Mouse (Mus musculus) right cerebral cortex, adult 18-20 months (tissue): ENCODE data around the gene Acbd3.

Experiments used
- DNase-seq: peaks from one replicate; pipeline ENCODE4 v3.0.0; 2022; ENCODE audit warnings: mixed read lengths

Acbd3 gene

GRCm38 (mm10) chr1:180762679-180763078, 36.8 kb downstream of the Acbd3 start:
- no peak for DNase-seq

GRCm38 (mm10) chr1:180763307-180763706, 37.5 kb downstream of the Acbd3 start:
- no peak for DNase-seq

DNA sequence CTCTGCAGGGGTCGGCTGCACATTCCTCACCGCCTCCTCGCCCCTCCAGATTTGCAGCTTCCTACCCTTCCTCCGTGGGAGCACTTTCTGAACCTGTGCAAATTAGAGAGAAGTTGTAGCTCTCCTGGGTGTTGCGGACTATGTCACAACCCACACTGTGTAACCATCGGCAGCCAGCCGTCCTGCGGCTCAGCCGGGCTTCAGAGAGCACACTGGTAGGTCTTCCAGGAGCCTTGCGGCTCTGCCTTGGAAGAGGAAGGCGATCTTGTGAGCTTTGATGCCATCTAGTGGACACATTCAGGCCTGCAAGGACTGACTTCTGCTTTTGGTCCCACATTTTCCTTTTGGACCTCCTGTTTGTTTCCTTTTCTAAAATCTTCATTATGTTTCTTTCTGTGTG, 38.0 kb downstream of the Acbd3 start:
- peak; percentile 84 for DNase-seq

DNA sequence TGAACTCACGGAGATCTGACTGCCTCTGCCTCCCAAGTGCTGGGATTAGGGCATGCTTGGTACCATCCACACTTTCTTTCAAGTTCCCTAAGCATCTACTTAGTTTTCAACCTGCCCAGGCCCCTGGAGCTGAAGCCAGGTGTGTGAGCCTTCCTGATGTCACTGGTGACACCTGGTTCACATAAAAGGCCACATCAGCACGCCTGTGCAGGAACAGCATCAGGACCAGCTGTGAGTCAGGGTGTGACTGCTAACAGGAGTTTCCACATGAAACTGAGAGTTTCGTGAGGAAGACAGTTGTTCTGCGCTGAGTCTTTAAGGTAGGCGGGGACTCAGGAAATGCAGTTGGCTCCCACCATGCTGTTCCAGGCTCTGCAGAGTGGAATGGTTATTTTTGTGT, 39.5 kb downstream of the Acbd3 start:
- DNase-seq: no peak

DNA sequence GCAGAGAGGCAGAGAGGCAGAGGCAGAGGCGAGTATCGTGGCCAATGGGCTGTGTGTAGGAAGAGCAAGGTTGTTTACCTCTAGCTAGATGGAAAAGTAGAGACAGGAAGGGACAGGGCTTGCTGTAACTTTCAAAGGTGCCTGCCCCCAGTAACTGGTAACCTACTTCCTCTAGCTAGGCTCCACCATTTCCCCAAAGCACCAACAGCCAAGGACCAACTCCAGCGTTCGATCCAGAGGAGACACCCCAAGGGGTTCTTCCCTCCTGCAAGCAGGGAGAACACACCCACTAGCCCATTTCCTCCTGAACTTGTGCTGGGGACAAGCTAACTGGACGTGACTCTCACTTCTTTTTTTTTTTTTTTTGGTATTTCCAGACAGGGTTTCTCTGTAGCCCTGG, 40.7 kb downstream of the Acbd3 start:
- no peak for DNase-seq

DNA sequence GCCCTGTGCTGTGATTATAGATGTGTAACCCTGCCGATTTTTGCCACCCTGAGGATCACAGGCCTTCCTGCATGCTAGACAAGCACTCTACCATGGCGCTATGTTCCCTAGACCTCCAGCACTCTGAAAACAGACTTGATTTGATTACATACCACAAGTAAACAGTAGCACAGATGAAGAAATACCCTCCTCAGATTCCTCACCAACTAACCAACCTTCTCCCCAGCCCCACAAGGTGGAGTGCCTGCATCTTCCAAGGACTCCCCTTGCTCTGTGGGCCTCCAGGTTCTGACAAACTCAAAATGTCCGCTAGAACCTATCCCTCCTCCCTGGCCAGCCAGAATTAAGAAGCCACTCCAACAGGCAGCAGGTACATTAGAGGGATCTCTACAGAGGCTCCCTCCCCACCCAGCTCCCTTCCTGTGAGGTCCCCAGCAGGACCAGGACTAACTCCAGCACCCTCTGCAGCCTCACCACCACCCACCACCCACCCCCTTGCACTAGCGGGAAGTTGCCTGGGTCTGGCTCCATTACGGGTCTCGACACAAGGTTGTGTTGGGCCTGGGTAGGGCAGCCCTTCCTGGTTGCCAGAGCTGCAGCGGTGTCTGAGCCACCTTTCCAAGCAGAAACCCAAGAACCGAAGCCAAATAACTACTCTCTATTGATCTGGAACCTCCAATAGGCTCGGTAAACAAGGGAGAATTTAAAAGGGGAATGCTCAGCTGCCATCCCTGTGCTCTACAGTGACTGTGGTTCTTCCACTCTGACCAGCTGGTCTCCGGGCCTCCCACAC, 41.9 kb downstream of the Acbd3 start:
- DNase-seq: no peak

- DNase-seq: peak; percentile 68
These were observed 42.7 kb downstream of the Acbd3 start for GRCm38 (mm10) chr1:180768334-180769168.

GRCm38 (mm10) chr1:180771306-180771705, 45.5 kb downstream of the Acbd3 start:
- no peak for DNase-seq

GRCm38 (mm10) chr1:180771722-180772121, 45.9 kb downstream of the Acbd3 start:
- DNase-seq: no peak

DNA sequence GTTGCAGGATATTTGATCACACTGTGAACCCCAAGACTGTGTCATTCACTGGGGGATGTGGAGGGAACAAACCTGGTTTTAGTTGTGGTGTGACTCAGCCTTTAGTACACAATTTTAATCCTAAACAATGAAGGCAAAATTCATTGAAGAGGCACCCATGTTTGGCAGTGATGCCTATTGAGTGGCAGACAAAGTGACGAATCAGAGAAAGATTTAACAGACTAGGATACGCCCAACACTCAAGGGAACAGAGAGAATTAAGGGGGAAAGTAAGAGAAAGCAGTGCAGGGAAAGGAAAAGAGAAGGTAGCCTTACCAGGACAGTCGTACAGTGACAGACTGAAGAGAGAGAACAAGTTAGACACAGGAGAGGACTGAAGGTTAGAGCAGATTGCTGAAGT, 46.4 kb downstream of the Acbd3 start:
- no peak for DNase-seq

DNA sequence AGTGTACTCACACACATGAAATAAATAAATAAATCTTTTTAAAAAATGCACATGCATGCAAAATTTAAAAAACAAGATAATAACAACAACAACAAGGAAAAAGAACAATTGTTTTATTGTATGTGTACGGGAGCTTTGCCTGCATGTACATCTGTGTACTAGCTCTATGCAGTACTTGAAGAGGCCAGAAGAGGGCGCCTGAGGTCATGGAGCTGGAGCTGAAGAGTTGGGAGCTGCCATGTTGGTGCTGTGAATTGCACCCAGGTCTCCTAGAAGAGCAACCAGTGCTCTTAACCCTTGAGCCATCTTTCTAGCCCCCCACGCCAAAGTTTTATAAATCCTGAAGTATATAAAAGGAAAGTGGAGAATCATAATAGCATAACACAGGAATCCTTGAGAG, 48.8 kb downstream of the Acbd3 start:
- no peak for DNase-seq

GRCm38 (mm10) chr1:180775317-180775716, 49.5 kb downstream of the Acbd3 start:
- no peak for DNase-seq

- DNase-seq: no peak
These were observed 50.1 kb downstream of the Acbd3 start for GRCm38 (mm10) chr1:180775849-180776493.

DNA sequence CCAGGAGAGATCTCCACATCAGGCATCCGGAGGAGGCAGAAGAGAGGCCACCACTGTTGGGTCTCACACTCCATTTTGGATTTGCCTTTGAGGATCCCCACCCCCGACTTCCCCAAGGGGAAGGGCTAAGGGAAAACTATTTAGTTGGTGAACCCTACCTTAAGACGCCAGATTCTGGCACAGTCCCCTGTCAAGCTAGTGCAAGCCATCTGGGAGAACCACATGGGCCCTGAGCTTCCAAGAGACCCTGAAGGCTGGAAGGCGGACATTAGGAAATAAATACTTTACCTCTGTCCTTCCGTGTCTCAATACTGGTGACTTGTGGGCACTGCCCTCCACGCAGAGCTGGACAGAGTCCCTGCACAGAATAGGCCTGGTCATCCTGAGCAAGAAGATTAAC, 50.7 kb downstream of the Acbd3 start:
- DNase-seq: no peak

GRCm38 (mm10) chr1:180777289-180777659, 51.4 kb downstream of the Acbd3 start:
- no peak for DNase-seq

- peak; percentile 83 for DNase-seq
These were observed 52.0 kb downstream of the Acbd3 start for GRCm38 (mm10) chr1:180777660-180778402.

- no peak for DNase-seq
These were observed 52.5 kb downstream of the Acbd3 start for GRCm38 (mm10) chr1:180778403-180778754.

DNA sequence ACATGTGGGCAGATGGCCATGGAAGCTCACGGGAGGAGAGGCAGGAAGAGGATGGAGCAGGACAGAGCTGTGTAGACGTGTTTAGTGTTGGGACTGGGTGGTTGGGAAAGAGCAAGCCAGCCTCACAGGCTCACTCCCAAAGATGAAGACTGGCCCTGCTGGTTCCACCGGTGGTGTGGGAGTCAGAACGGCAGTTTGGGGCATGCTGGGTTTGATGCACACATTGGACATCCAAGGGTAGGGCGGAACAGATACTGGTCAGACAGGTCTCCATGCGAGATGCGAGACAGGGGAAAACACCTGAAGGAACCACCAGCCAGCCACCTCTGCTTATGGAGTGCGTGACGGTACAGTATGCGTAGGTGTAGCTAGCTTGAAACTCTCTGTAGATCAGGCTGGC, 53.1 kb downstream of the Acbd3 start:
- no peak for DNase-seq

DNA sequence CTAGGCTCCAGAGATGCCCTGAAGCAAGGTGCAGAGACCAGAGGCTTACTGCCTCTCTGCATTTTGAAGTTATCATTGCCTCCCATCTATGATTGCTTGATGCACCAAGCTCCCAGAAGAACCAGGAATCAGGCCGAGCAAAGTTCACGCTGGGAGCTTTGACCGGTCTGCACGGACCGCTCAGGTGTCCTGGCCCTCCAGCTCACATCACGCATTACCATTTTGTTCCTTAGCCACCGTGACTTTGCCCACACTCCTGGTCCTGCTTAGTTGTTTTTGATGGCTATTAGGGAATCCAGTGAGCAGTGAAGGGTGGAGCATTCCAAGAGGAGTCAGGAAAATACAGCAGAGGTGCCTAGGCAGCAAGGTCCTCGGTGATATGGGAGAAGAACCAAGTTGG, 54.4 kb downstream of the Acbd3 start:
- DNase-seq: no peak

DNA sequence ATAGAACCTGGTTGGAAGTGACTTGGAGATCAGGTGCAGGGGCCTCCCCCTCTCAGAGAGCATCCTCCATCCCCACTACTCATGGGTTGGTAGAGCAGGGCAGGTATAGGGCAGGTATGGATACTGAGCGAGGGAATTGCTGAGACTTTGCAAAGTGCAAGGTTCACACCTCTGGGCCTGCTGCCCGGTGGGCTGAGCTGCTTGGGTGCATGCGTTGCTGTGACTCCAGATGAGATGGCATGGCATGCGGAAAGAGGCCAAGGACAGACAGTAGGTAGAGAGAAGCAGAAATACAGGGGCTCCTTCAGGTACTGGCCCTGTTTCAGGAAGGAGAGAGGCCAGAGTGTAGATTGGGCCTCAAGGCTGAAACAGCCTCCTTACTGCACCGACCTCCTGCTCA, 55.4 kb downstream of the Acbd3 start:
- no peak for DNase-seq

DNA sequence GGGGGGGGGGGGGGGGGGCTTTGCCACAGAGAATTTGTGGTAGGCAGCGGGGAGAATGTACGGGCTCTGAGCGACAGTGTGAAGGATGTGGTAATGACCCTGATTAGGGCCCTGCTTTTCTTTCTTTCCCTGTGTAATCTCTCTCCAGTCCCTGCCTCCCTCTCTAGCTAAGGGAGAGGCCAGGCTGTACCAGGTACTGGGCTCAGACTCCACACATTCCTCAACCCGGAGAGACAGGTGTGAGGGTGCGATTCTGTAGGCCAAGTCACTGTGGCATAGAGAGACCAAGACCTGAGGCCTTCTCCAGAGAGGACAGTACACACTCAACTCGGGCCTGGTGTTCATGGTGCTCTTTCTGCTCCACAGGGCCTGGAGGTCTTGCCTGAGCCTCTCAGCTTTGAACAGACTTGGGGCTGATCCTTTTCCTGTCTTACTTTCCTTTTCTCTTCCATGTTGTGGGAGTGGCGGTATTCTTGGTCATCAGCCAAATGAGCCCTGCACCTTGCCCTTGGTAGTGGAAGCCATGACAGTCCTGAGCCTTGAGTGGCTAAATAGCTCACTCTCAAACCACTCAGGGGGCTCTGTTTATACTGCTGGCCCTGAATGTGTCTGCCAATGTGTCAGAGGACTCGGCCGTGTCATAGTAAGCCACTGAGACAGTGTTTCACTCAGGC, 57.2 kb downstream of the Acbd3 start:
- no peak for DNase-seq

GRCm38 (mm10) chr1:180783580-180783928, 57.7 kb downstream of the Acbd3 start:
- DNase-seq: no peak
